Mouse (Mus musculus) heart, embryonic 16.5 days (tissue): ENCODE data around the gene Art4. TPM values are rescaled to one million over a fixed set of nuclear protein-coding genes. Genes with fewer than 3 reads are reported as not detected.

Source experiments
- ATAC-seq: fragments of 200-750 bp; cut with Nextera tagmentation; replicated peaks from 2 replicates; pipeline ENCODE4 v1.8.0; 2017; ENCODE audit warnings: moderate number of reproducible peaks; ENCODE audit not compliant: insufficient read depth, low FRiP score; ENCODE audit errors: extremely low read depth
- H3K27ac ChIP-seq: fragments of 300-500 bp; sonication (generic); 2 replicates; pipeline ENCODE4 v1.5.1; 2014; ENCODE audit warnings: mild to moderate bottlenecking, low read length, control low read depth, moderate library complexity
- H3K27me3 ChIP-seq: fragments of 300-500 bp; sonication (generic); 2 replicates; pipeline ENCODE4 v1.6.1; 2014; ENCODE audit warnings: low read length, mixed read lengths; ENCODE audit not compliant: control insufficient read depth, insufficient read depth
- H3K36me3 ChIP-seq: fragments of 300-500 bp; sonication (generic); 2 replicates; pipeline ENCODE4 v1.6.1; 2014; ENCODE audit not compliant: control insufficient read depth, insufficient read depth
- H3K4me1 ChIP-seq: fragments of 300-500 bp; sonication (generic); 2 replicates; pipeline ENCODE4 v1.6.1; 2014; ENCODE audit warnings: low read length, mixed read lengths; ENCODE audit not compliant: control insufficient read depth, insufficient read depth
- H3K4me2 ChIP-seq: fragments of 300-500 bp; sonication (generic); 2 replicates; pipeline ENCODE4 v1.6.1; 2014; ENCODE audit warnings: low read depth, mild to moderate bottlenecking, control low read depth, low read length
- H3K4me3 ChIP-seq: fragments of 300-500 bp; sonication (generic); 2 replicates; pipeline ENCODE4 v1.5.1; 2014; ENCODE audit warnings: mild to moderate bottlenecking, control low read depth, low read length
- H3K9ac ChIP-seq: fragments of 300-500 bp; sonication (generic); 2 replicates; pipeline ENCODE4 v1.6.1; 2014; ENCODE audit warnings: low read length, control low read depth
- H3K9me3 ChIP-seq: fragments of 300-500 bp; sonication (generic); replicated peaks from 2 replicates; pipeline ENCODE4 v1.6.1; 2016; ENCODE audit warnings: low read length; ENCODE audit not compliant: control insufficient read depth
- WGBS: fragments of 180-500 bp; shearing (Covaris S2); extraction: QIAGEN DNeasy Blood & Tissue Kit; methylation state at CpG from one replicate; pipeline ENCODE4 v1.1.7; 2014; 5-methylcytosine and 5-hydroxymethylcytosine counted together
- microRNA-seq: library from miRNA; unstranded; fragments of <30 nt; microRNA quantifications from one replicate; pipeline ENCODE4, GENCODE M21; 2017
- polyA plus RNA-seq: library from polyadenylated mRNA; unstranded; fragments of >200 nt; fragmentation: Nextera tagmentation; extraction: Ambion mirVana; gene quantifications from 2 replicates; pipeline ENCODE4 v1.2.1, GENCODE M21; 2015

Art4 gene
- polyA plus RNA-seq, 1 experiment from 2014 or later, result 13.6 TPM

GRCm38 (mm10) chr6:136803739-136804633 is 53.5 kb downstream of the Art4 start, which contains the start of gene Hist4h4:
Gene Hist4h4, minus strand, starts transcription at chr6:136804415.
- H3K4me3 ChIP-seq, result peak within 1 kb of the TSS; percentile 82
- H3K4me2 ChIP-seq, result peak within 1 kb of the TSS; percentile 92
- no peaks in the 10 kb centered on the region for H3K36me3 ChIP-seq
- H3K27me3 ChIP-seq, result no peaks in the 10 kb centered on the region
- no peaks in the 10 kb centered on the region for H3K9me3 ChIP-seq
- H3K27ac ChIP-seq, result peak within 1 kb of the TSS; percentile 100
- H3K9ac ChIP-seq, result peak within 1 kb of the TSS; percentile 96
- peaks cover 16% of the 10 kb centered on the region for H3K4me1 ChIP-seq
- peak; percentile 74 for ATAC-seq
- under 1% methylated on average over 50 of the region's 50 CpGs for WGBS

GRCm38 (mm10) chr6:136803093-136803738 is 54.3 kb downstream of the Art4 start:
- Histone ChIP-seq H3K4me3 (peak overlapping the region; percentile 82), H3K9me3 (no peaks in the 10 kb centered on the region), H3K36me3 (no peaks in the 10 kb centered on the region), H3K4me1 (peaks cover 12% of the 10 kb centered on the region), H3K9ac (peak overlapping the region; percentile 96), H3K4me2 (peak overlapping the region; percentile 92), H3K27ac (peak overlapping the region; percentile 100), H3K27me3 (no peaks in the 10 kb centered on the region)
- ATAC-seq, result no peak
- 9% methylated on average over 12 of the region's 12 CpGs for WGBS

- Histone ChIP-seq H3K4me3 (no peak overlapping the region), H3K36me3 (no peaks in the 10 kb centered on the region), H3K4me2 (no peak overlapping the region), H3K27me3 (no peaks in the 10 kb centered on the region), H3K9me3 (no peaks in the 10 kb centered on the region), H3K27ac (no peak overlapping the region), H3K4me1 (peaks cover 10% of the 10 kb centered on the region), H3K9ac (no peak overlapping the region)
- no peak for ATAC-seq
- 71% methylated on average over 6 of the region's 6 CpGs for WGBS
Observed at GRCm38 (mm10) chr6:136801274-136801673, 56.3 kb downstream of the Art4 start.

- no peak for ATAC-seq
- Histone ChIP-seq H3K9ac (no peak overlapping the region), H3K9me3 (no peaks in the 10 kb centered on the region), H3K4me2 (no peak overlapping the region), H3K4me3 (no peak overlapping the region), H3K27me3 (no peaks in the 10 kb centered on the region), H3K36me3 (no peaks in the 10 kb centered on the region), H3K4me1 (peaks cover 10% of the 10 kb centered on the region), H3K27ac (no peak overlapping the region)
- 87% methylated on average over 8 of the region's 8 CpGs for WGBS
Observed at GRCm38 (mm10) chr6:136800710-136801109, 56.8 kb downstream of the Art4 start.

Small RNAs within 50 kb of the gene (microRNA-seq; reads per million reads assigned to microRNA genes)
- not detected for gene Gm44364

Other genes with a start within 250 kb of the Art4 start
- 6.3 and 7.1 TPM in 2 replicates for gene Plbd1, start 195.8 kb downstream of the Art4 start, polyA plus RNA-seq
- gene Gucy2c, start 76.0 kb downstream of the Art4 start, polyA plus RNA-seq, result 0.05 and 0.11 TPM in 2 replicates
- 0.16 and 0.20 TPM in 2 replicates for gene Hist4h4, start 53.3 kb downstream of the Art4 start, polyA plus RNA-seq
- gene H2afj, start 49.5 kb downstream of the Art4 start, polyA plus RNA-seq, result 79.2 and 90.0 TPM in 2 replicates
- 0.99 and 2.5 TPM in 2 replicates for gene BC049715, start 30.1 kb downstream of the Art4 start, polyA plus RNA-seq
- 64.5 and 77.7 TPM in 2 replicates for gene Wbp11, start 29.5 kb downstream of the Art4 start, polyA plus RNA-seq
- not detected in 2 replicates for gene Smco3, start 22.3 kb downstream of the Art4 start, polyA plus RNA-seq
- gene Mgp, start 18.1 kb upstream of the Art4 start, polyA plus RNA-seq, result 570 and 632 TPM in 2 replicates
- 0.70 and 0.96 TPM in 2 replicates for gene Erp27, start 64.4 kb upstream of the Art4 start, polyA plus RNA-seq
- gene Pde6h, start 66.1 kb upstream of the Art4 start, polyA plus RNA-seq, result 0.38 and 0.62 TPM in 2 replicates
- gene Arhgdib, start 84.2 kb upstream of the Art4 start, polyA plus RNA-seq, result 103 and 152 TPM in 2 replicates